Mouse (Mus musculus) spleen, postnatal 10 days (tissue): ENCODE measurements at regions not wholly inside any gene's neighbourhood (a gene's known extent, or its start where the extent isn't known, plus 50 kb on each side); places are given as distances from the start of the nearest gene placed in this dataset.

Experiments used
- DNase-seq, 2 experiments: peaks; one replicate each; pipeline ENCODE4 v3.0.0; 2021 to 2022; ENCODE audit warnings: low spot score in 2 of 2

- no peak for DNase-seq
Observed at GRCm38 (mm10) chr11:114330316-114330715, 263.5 kb upstream of the Sdk2 start.

GRCm38 (mm10) chr11:114322627-114323026, 255.8 kb upstream of the Sdk2 start:
- no peak for DNase-seq

- DNase-seq, result no peak
Observed at GRCm38 (mm10) chr11:114321974-114322373, 255.1 kb upstream of the Sdk2 start.

- no peak for DNase-seq
Observed at GRCm38 (mm10) chr11:114321527-114321926, 254.7 kb upstream of the Sdk2 start.

GRCm38 (mm10) chr11:114315274-114315673, 248.4 kb upstream of the Sdk2 start:
- DNase-seq, result no peak

- no peak for DNase-seq
Observed at GRCm38 (mm10) chr11:114313652-114314051, 246.8 kb upstream of the Sdk2 start.

- no peak for DNase-seq
Observed at GRCm38 (mm10) chr11:114311640-114312039, 244.8 kb upstream of the Sdk2 start.

GRCm38 (mm10) chr11:114303636-114304354, 236.9 kb upstream of the Sdk2 start:
- no peak for DNase-seq

GRCm38 (mm10) chr11:114300611-114301319, 233.9 kb upstream of the Sdk2 start:
- DNase-seq, result no peak

GRCm38 (mm10) chr11:114296816-114297334, 230.0 kb upstream of the Sdk2 start:
- no peak for DNase-seq

- DNase-seq, result no peak
Observed at GRCm38 (mm10) chr11:114294511-114295250, 227.8 kb upstream of the Sdk2 start.

- no peak for DNase-seq
Observed at GRCm38 (mm10) chr11:114291258-114291657, 224.4 kb upstream of the Sdk2 start.

GRCm38 (mm10) chr11:114289946-114290345, 223.1 kb upstream of the Sdk2 start:
- no peak for DNase-seq

GRCm38 (mm10) chr11:114284820-114285666, 218.2 kb upstream of the Sdk2 start:
- no peak for DNase-seq

- DNase-seq, result peak in 1 of 2 experiments; percentile 61
Observed at GRCm38 (mm10) chr11:114283208-114283607, 216.4 kb upstream of the Sdk2 start.

GRCm38 (mm10) chr11:114282566-114282965, 215.7 kb upstream of the Sdk2 start:
- no peak for DNase-seq

GRCm38 (mm10) chr11:114281846-114282245, 215.0 kb upstream of the Sdk2 start:
- DNase-seq, result no peak

- no peak for DNase-seq
Observed at GRCm38 (mm10) chr11:114281041-114281695, 214.3 kb upstream of the Sdk2 start.

- no peak for DNase-seq
Observed at GRCm38 (mm10) chr11:114277513-114278304, 210.9 kb upstream of the Sdk2 start.
